Mouse (Mus musculus) telencephalon, adult 2 months (tissue): Measurements from ENCODE around the gene Olfr437.
"Not testable (repeated sequence)": the region's sequence is repeated elsewhere in the genome, so short reads cannot be mapped to it uniquely, and the experiment has no call there.

Source experiments
- DNase-seq: peaks from one replicate; pipeline ENCODE4 v3.0.0-alpha.2; 2011; ENCODE audit warnings: low read depth, low spot score

The Olfr437 gene

DNA sequence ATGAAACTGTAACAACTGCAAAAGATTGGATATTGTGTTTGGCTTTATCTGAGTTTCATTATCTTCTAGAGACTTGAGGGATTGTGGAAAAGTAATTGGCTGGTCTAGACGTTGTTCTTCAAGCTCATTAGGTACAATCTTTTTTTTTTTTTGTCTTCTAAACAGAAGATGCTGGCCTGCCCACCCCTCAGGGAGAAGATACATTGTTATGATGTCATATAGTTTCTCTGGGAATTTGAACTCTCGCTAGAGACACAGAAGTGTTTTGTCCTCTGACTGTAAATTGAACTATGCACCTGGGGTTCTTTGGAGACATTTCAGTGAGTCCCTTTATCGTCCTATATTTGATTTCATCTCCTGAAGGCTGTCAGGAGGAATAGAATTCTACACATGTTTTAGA is at the start of gene Olfr437:
Gene Olfr437, plus strand, starts transcription at position 301 of the 400 bp plus-strand sequence.
- no peak for DNase-seq

DNA sequence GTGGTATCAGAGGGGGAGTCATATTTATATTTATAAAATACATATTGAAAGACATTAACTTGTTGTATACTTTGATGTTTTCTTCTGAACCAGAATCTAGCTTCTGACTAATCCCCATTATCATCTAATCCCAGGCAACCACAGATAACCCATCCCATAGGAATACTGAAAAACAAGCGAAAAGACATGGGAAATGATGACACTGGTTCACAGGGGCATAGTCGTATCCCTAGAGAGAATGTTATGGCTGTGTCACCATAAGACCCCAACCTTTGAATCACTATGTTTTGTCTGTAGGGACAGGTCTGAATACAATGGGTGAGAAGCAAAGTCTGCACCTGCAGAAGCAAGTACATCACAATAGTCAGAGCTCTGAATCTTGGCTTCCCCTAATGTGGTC is 16.8 kb upstream of the Olfr437 start, which contains the start of gene Olfr237-ps1:
Gene Olfr237-ps1, plus strand, starts transcription at position 301 of the 400 bp plus-strand sequence.
- not testable (repeated sequence) for DNase-seq

DNA sequence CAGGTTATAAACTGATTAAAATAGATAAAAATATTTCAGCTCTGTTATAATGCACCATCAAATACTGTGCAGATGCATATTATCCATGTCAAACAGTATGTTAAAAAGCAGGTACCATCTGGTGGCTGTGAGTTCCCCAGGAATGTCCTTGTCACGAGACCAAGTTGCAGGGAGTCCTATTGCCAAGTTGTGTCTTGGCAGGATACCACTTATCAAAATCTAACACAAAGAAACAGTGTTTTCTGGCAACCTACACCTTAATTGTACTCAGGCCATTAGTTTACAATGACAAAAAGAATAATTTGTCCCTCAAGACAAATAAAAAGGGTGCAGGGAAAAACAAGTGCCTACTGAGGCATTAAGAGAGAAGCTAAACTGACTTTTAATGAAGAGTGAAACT is 3.6 kb upstream of the Olfr437 start:
- no peak for DNase-seq

DNA sequence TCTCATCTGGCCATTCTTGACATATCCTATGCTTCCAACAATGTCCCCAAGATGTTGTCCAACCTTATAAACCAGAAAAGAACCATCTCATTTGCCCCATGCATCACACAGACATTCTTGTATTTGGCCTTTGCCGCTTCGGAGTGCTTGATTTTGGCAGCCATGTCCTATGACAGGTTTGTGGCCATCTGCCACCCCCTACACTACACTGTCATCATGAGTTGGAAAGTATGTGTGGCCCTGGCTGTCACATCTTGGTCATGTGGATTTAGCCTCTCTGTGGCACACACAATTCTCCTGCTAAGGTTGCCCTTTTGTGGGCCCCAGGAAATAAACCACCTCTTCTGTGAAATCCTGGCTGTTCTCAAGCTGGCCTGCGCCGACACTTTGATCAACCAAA is 4.2 kb downstream of the Olfr437 start:
- DNase-seq = no peak

DNA sequence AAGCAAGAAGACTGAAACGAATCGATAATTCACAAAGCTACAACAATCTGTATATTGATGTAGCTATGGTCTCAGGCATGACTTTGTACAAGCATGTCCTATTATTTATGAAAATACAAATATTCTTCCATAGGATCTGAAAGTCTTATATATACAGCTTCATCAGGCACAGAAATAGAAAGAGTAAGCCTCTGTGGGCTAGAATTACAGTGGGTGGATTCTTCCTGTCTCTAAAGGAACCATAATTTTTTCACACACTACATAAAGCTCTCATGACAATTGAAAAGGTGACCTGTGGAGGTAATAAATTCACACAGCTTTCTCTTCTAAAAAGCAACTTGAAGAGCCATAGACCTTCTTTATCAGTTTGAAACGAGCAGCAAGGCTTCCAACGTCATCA is 8.8 kb downstream of the Olfr437 start, which contains the start of gene Olfr13:
Gene Olfr13, plus strand, starts transcription at position 301 of the 400 bp plus-strand sequence.
- DNase-seq = no peak

DNA sequence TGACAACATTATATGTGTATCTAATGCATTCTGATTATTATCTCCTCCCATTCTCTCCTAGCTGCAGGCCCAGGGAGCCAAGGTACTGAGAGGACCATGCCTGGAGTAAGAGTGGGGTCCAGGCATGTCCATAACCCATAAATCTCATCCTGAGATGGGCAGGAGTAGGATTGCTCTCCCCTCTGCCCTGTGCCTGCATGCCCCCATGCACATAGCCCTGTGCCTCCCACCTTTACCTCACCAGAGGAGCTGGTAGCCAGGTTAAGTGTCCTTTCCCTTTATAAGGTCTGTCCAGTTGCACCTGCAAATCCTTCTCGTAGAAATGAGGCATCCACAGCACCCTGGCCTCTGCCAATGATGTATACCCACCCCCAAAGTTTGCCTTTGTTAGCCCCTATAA is 15.0 kb downstream of the Olfr437 start:
- no peak for DNase-seq

DNA sequence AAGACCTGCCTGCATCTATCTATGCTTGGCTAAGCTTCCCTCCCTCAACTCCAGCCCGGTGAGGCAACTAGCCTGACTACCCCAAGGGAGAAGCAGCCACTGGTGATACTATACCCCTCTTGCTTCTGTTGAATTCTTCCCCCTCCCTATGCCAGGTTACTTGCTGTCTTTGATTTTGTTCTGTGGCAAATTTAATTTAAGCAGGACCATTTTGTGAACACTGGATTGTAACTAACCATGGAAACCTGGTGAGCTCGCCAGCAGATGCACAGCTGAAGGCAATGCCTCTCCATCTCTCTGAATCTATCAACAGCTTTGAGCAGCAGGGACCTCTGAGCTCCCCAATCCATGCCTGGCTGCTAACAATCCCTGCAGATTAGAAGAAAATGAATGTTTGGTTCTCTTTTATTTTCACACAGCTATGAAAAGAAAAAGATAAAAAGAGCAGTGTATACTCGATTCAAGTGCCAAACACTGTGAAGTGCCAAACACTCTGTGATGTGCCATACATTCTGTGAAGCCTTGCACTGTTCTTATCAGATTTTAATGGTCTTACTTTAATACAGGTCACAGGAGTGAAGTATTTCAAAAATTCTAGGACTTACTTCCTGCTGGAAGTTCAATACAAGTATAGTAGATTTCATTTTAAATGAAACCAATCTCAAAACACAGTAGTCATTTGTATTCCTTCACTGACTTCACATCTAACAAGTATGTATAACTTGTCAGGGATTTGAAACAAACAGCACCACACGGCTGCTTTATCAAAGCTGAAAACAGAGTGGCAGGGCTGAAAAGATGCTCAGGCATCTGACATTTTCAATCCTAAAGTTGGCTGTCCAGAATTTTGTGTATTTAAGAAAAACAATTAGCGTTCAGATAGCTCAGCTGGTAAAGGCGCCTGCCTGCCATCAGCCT is 15.8 kb downstream of the Olfr437 start:
- DNase-seq = peak; percentile 21

DNA sequence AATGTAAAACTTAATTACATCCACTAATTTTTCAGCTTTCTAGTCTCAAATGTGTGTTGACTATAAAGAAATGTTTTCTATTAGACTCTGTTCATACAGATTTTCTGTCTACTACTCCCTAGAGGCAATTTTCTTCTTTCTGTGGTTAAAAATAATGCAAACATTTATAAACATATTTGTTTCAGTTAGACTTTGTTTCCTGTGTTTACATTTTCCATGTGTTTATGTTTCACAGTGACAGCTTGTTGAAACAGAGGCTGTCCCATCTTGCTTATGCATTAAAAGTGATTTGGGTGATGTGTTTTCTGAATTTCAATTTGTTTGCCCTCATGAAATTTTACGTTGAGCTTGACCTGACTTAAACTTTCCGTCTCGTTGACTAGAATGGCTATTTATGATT is 27.9 kb downstream of the Olfr437 start:
- DNase-seq = no peak

DNA sequence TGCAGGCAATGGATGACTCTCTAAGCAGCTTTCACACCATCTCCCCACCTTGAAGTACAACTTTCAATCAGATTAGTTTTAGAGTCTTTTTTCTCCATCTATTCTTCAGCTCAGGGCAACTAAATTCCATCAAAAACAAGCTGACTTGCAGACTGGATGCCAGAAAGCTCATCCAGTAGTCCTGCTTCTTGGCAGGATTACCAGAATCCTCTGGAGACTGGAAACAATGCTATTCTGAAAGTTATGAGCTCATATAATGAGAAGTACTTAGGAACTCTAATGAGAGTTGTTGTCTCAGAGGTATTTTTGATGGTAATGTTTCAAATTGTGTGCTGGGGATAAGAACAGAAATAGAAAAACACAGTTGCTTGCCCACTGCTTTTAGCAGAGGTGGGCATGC is 33.7 kb downstream of the Olfr437 start, which contains the start of gene Olfr435:
Gene Olfr435, plus strand, starts transcription at position 366 of the 400 bp plus-strand sequence.
- DNase-seq = no peak

DNA sequence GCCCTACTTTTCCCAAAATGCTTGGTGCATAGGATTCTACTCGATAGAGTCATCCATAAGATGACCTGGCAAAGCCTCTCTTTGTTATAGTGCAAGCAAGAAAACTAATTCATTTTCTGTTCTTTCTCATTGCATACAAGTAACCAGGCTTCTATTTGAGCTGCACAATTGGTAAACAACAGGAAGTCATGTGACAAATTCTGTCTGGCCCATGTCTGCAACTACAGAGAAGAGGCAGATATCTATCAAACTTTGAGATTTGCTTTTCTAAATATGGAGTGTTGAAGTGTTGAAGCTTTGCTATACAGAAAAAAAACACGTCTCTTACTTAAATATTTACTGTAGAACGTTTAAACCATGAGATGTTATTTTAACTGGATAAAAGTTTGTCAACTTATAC is 35.0 kb downstream of the Olfr437 start:
- DNase-seq = no peak

DNA sequence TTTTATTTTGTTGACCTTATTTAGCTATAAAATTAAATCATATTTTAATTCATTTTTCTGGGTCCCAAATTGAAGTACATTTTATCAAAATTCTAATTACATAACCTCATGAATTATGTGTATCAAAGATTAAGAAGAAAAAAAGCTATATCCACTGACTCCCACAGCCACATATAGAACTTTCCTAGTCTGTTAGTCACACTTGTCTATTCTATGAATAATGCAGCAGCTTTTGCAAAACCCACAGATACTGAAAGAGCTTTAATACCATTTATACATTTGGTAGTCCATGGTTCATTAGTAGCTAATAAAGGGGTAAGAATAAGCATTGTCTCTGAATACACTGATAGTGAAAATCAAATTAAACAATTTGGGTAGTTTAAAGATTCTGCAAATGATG is 39.7 kb downstream of the Olfr437 start:
- no peak for DNase-seq

DNA sequence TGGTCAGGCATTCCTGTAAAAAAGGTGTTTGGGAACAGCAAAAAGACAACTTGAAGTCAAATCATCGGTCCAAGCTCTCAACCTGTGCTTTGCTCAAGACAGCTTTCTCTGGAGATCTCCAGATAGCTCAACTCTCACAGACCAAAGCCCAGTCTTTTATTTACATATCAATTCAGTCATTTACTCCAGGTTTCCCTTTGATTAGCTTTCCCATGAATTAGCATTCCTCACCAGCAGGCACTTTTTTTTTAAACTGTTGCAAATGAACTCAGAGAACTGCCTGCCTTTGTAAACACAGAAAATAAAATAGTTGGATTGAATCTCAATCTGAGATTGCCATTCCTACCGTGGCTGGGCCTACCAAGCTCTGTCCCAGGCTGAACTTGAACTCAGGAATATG is 42.3 kb downstream of the Olfr437 start:
- no peak for DNase-seq

DNA sequence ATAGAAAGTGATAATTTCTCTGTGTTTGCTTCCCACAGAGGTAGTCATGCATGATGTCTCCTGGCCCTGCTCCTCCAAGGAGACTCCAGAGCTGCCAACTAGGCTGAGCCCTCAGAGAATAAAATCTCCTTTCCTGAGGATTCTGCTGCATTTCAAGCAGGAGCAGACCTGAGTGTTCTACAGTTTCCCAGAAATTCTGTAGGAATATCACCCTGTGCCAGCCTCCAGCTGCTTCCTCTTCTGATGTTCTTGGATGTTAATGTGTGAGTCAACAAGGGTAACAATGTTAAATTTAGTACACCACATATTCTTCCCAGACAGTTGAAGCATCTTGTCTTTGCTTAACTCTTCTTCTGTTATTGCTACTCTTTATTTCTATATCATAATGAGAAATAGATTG is 49.8 kb downstream of the Olfr437 start, which contains the start of gene Olfr434:
Gene Olfr434, plus strand, starts transcription at position 149 of the 400 bp plus-strand sequence.
- peak; percentile 69 for DNase-seq
